Mouse (Mus musculus) erythroblast, embryonic 14.5 days (primary cell): ENCODE measurements at regions not wholly inside any gene's neighbourhood (a gene's known extent, or its start where the extent isn't known, plus 50 kb on each side); places are given as distances from the start of the nearest gene placed in this dataset.

Source experiments
- GATA1 ChIP-seq: IDR thresholded peaks from 2 replicates; pipeline ENCODE4 v1.6.1; 2012; ENCODE audit warnings: low read length, inconsistent platforms, mixed read lengths
- TAL1 ChIP-seq: IDR thresholded peaks from 3 replicates; pipeline ENCODE4 v1.6.1; 2012; ENCODE audit warnings: low read length, inconsistent platforms, mixed read lengths

GRCm38 (mm10) chr13:97388851-97389479 is 148.1 kb downstream of the Enc1 start:
- TF ChIP-seq GATA1 (no peak), TAL1 (no peak)
